Mouse (Mus musculus) lung, postnatal 25 days (tissue): ENCODE data around the gene Olfr722.
"Not testable (repeated sequence)": the region's sequence is repeated elsewhere in the genome, so short reads cannot be mapped to it uniquely, and the experiment has no call there.

Experiments used
- DNase-seq: peaks from one replicate; pipeline ENCODE4 v3.0.0; 2022; ENCODE audit warnings: low spot score

Gene Olfr722

DNA sequence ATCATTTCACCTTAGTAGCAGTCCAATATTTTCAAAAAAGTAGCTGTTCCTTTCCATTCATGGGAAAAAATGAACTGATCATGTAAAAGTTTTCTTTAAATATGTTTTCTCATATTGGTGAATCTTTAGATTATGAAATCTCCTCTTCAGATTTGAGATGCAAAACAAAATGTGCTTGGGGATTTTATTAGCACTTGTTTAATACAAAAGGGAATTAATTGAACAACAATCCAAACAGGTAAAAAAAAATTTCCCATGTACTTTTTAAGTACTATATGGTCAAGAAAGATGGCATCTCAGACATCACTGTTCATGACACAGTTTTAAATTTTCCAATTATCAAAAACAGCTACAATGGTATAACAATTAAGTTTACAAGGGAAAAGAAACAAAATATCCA is at the start of gene Olfr722:
Gene Olfr722 (minus strand): TSS at position 101 of the 400 bp plus-strand sequence.
- no peak for DNase-seq

- not testable (repeated sequence) for DNase-seq
Observed at GRCm38 (mm10) chr14:49931687-49932086, 29.9 kb upstream of the Olfr722 start, which contains the start of gene Olfr723. Olfr723 (minus strand) TSS chr14:49931787.

DNA sequence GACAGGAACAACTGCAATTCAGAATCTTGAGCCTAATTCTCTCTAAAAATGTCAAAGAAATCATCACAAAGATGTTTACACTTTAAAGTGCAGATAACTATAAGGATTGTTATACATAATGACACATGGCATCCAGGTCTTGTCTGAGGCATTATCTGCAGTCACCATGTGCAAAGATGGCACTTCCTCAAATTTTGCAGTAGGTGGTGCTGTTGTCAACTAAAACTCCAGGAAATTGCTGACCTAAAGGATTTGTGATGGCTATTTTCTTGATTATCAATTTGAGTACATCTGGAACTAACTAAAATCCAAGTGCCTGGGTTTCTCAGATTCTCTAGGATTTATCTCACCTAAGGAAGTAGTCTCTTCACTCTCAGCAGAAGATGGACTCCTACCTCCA is 41.4 kb downstream of the Olfr722 start:
- no peak for DNase-seq
